Mouse (Mus musculus) liver, adult 2 months (tissue): Measurements from ENCODE around the gene Gse1. TPM values are rescaled to one million over a fixed set of nuclear protein-coding genes. Genes with fewer than 3 reads are reported as not detected.

Source experiments
- DNase-seq: peaks from one replicate; pipeline ENCODE4 v3.0.0-alpha.2; 2011; ENCODE audit warnings: low read depth, low spot score; ENCODE audit errors: extremely low read depth
- H3K27ac ChIP-seq: fragments of 200-500 bp; replicated peaks from 2 replicates; pipeline ENCODE4 v1.5.1; 2012; ENCODE audit warnings: low read depth, mild to moderate bottlenecking, control low read depth, inconsistent platforms, low read length; ENCODE audit not compliant: insufficient read depth
- H3K27me3 ChIP-seq: fragments of 200-500 bp; 2 replicates; pipeline ENCODE4 v1.6.1; 2012; ENCODE audit warnings: mild to moderate bottlenecking, moderate library complexity, low read length, inconsistent platforms; ENCODE audit not compliant: control insufficient read depth, insufficient read depth
- H3K36me3 ChIP-seq: fragments of 200-500 bp; 2 replicates; pipeline ENCODE4 v1.6.1; 2012; ENCODE audit warnings: low read length, inconsistent platforms; ENCODE audit not compliant: control insufficient read depth, insufficient read depth
- H3K4me1 ChIP-seq: fragments of 200-500 bp; 2 replicates; pipeline ENCODE4 v1.6.1; 2011; ENCODE audit warnings: low read length; ENCODE audit not compliant: control insufficient read depth, insufficient read depth
- H3K4me3 ChIP-seq: fragments of 200-500 bp; 2 replicates; pipeline ENCODE4 v1.5.1; 2011; ENCODE audit warnings: low read depth, mild to moderate bottlenecking, control low read depth, low read length, moderate library complexity; ENCODE audit not compliant: insufficient read depth
- H3K79me2 ChIP-seq: fragments of 200-500 bp; 2 replicates; pipeline ENCODE4 v1.6.1; 2012; ENCODE audit warnings: inconsistent platforms, mild to moderate bottlenecking, low read length, moderate library complexity; ENCODE audit not compliant: control insufficient read depth, insufficient read depth
- H3K9ac ChIP-seq: fragments of 200-500 bp; 2 replicates; pipeline ENCODE4 v1.6.1; 2012; ENCODE audit warnings: low read depth, mild to moderate bottlenecking, control low read depth, inconsistent platforms, low read length
- CTCF ChIP-seq: fragments of 200-500 bp; IDR thresholded peaks from 2 replicates; pipeline ENCODE4 v1.5.1; 2011; ENCODE audit warnings: low read depth, low read length, control low read depth
- POLR2A ChIP-seq: fragments of 200-500 bp; IDR thresholded peaks from 2 replicates; pipeline ENCODE4 v1.6.1; 2011; ENCODE audit warnings: low read length, control low read depth; ENCODE audit not compliant: insufficient read depth; ENCODE audit errors: extremely low read depth
- WGBS: fragments of 180-500 bp; shearing (Covaris S2); methylation state at CpG from one replicate; pipeline ENCODE4 v1.1.7; 2018; 5-methylcytosine and 5-hydroxymethylcytosine counted together
- polyA plus RNA-seq: library from polyadenylated mRNA; depleted of rRNA; stranded (reverse); fragments of >200 nt; gene quantifications from 2 replicates; pipeline ENCODE4 v1.2.3, GENCODE M21; 2012
- total RNA-seq: library from RNA; depleted of rRNA; stranded (reverse); fragments of >200 nt; gene quantifications from 2 replicates; pipeline ENCODE4 v1.2.3, GENCODE M21; 2014

Gse1 gene
- total and polyA plus RNA-seq, 2 experiments: 2.6 to 10.0 TPM

- Histone ChIP-seq H3K4me3 (no peak overlapping the region), H3K9ac (no peak overlapping the region), H3K36me3 (no peaks in the 10 kb centered on the region), H3K4me1 (peaks cover 18% of the 10 kb centered on the region), H3K79me2 (0 out of 2 replicates have a peak, but pooled peaks cover 4% of the 10 kb centered on the region), H3K27ac (0 out of 2 replicates have a peak overlapping the region, but pooled peaks have one; percentile 47), H3K27me3 (no peaks in the 10 kb centered on the region)
- TF ChIP-seq CTCF: no peak
- TF ChIP-seq POLR2A: no peak
- DNase-seq: no peak
- 88% methylated on average over 11 of the region's 11 CpGs for WGBS
Observed at GRCm38 (mm10) chr8:120348922-120349321, 120.7 kb downstream of the Gse1 start.

GRCm38 (mm10) chr8:120351332-120352071, 123.2 kb downstream of the Gse1 start:
- WGBS: 24% methylated on average over 7 of the region's 7 CpGs
- no peak overlapping the region for H3K9ac ChIP-seq
- H3K4me1 ChIP-seq: peaks cover 18% of the 10 kb centered on the region
- no peaks in the 10 kb centered on the region for H3K27me3 ChIP-seq
- H3K27ac ChIP-seq: peak overlapping the region; percentile 42; the same call in 1 of the 2 replicates
- DNase-seq: peak; percentile 81
- no peak overlapping the region for H3K4me3 ChIP-seq
- no peaks in the 10 kb centered on the region for H3K79me2 ChIP-seq
- H3K36me3 ChIP-seq: no peaks in the 10 kb centered on the region
- TF ChIP-seq CTCF: no peak
- no peak for TF ChIP-seq POLR2A

- H3K27me3 ChIP-seq: no peaks in the 10 kb centered on the region
- H3K4me3 ChIP-seq: no peak overlapping the region
- H3K4me1 ChIP-seq: peaks cover 18% of the 10 kb centered on the region
- no peaks in the 10 kb centered on the region for H3K79me2 ChIP-seq
- H3K9ac ChIP-seq: no peak overlapping the region
- DNase-seq: no peak
- no peak for TF ChIP-seq CTCF
- TF ChIP-seq POLR2A: no peak
- 92% methylated on average over 10 of the region's 10 CpGs for WGBS
- no peaks in the 10 kb centered on the region for H3K36me3 ChIP-seq
- H3K27ac ChIP-seq: no peak overlapping the region
Observed at GRCm38 (mm10) chr8:120352096-120352495, 123.8 kb downstream of the Gse1 start.

- Histone ChIP-seq H3K4me3 (no peak overlapping the region), H3K9ac (no peak overlapping the region), H3K27ac (no peak overlapping the region), H3K4me1 (peaks cover 6% of the 10 kb centered on the region), H3K27me3 (no peaks in the 10 kb centered on the region), H3K36me3 (no peaks in the 10 kb centered on the region), H3K79me2 (no peaks in the 10 kb centered on the region)
- TF ChIP-seq POLR2A: no peak
- no peak for TF ChIP-seq CTCF
- WGBS: 69% methylated on average over 9 of the region's 9 CpGs
- no peak for DNase-seq
Observed at GRCm38 (mm10) chr8:120356067-120356466, 127.8 kb downstream of the Gse1 start.

- TF ChIP-seq CTCF: no peak
- no peak for TF ChIP-seq POLR2A
- H3K9ac ChIP-seq: no peak overlapping the region
- no peaks in the 10 kb centered on the region for H3K36me3 ChIP-seq
- 90% methylated on average over 6 of the region's 6 CpGs for WGBS
- H3K79me2 ChIP-seq: no peaks in the 10 kb centered on the region
- H3K27ac ChIP-seq: no peak overlapping the region
- DNase-seq: no peak
- no peaks in the 10 kb centered on the region for H3K4me1 ChIP-seq
- H3K27me3 ChIP-seq: no peaks in the 10 kb centered on the region
- H3K4me3 ChIP-seq: no peak overlapping the region
Observed at GRCm38 (mm10) chr8:120357504-120357903, 129.2 kb downstream of the Gse1 start.

- no peaks in the 10 kb centered on the region for H3K79me2 ChIP-seq
- TF ChIP-seq POLR2A: no peak
- no peak for TF ChIP-seq CTCF
- 86% methylated on average over 8 of the region's 8 CpGs for WGBS
- H3K4me1 ChIP-seq: peaks cover 10% of the 10 kb centered on the region
- no peak overlapping the region for H3K9ac ChIP-seq
- no peak overlapping the region for H3K4me3 ChIP-seq
- no peaks in the 10 kb centered on the region for H3K27me3 ChIP-seq
- no peak for DNase-seq
- H3K27ac ChIP-seq: no peak overlapping the region
- H3K36me3 ChIP-seq: no peaks in the 10 kb centered on the region
Observed at GRCm38 (mm10) chr8:120361301-120361700, 133.0 kb downstream of the Gse1 start.
